Mouse (Mus musculus): ENCODE results near the gene Ppargc1a. TPM values are rescaled to one million over a fixed set of nuclear protein-coding genes. Genes with fewer than 3 reads are reported as not detected.
A peak's percentile ranks its signal among the peaks of the same experiment; 100 is the strongest.

The Ppargc1a gene
- polyA plus RNA-seq, 1 experiment from 2014 or later = 23.9 TPM

GRCm38 (mm10) chr5:51439773-51440172, 127.8 kb downstream of the Ppargc1a start:
- H3K36me3 ChIP-seq = no peaks in the 10 kb centered on the region
- no peak overlapping the region for H3K27ac ChIP-seq (replicated peaks)
- no peak for ATAC-seq (ENCODE audit: low FRiP score, low read depth)
- H3K4me2 ChIP-seq = no peak overlapping the region
- H3K4me1 ChIP-seq (replicated peaks) = no peaks in the 10 kb centered on the region
- no peak overlapping the region for H3K4me3 ChIP-seq
- H3K9me3 ChIP-seq = no peaks in the 10 kb centered on the region
- 54% methylated on average over 4 of the region's 4 CpGs for WGBS
- no peak overlapping the region for H3K9ac ChIP-seq
- H3K27me3 ChIP-seq = no peaks in the 10 kb centered on the region

DNA sequence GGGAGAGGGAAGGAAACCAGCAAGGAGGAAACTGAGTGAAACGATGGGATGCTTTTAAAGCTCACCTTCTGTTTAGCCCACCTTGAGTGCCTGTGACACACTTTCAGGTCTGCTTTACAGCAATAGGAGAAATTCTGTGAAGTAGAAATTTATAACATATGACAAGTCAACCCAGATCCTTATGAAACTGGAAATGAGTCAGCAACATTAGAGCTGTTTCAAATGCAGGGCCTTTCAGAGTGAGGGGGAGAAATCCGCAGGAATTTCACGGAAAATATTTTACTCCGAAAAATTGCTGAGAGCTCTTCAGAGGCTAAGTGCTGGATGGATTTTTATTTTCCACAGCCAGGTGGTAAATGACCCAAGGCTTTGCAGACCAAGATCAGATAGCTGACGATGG, 133.6 kb downstream of the Ppargc1a start:
- no peak overlapping the region for H3K27ac ChIP-seq (replicated peaks)
- H3K9me3 ChIP-seq = no peaks in the 10 kb centered on the region
- ATAC-seq (ENCODE audit: low FRiP score, low read depth) = no peak
- H3K9ac ChIP-seq = no peak overlapping the region
- no peak overlapping the region for H3K4me2 ChIP-seq
- no peaks in the 10 kb centered on the region for H3K36me3 ChIP-seq
- no peaks in the 10 kb centered on the region for H3K27me3 ChIP-seq
- no peaks in the 10 kb centered on the region for H3K4me1 ChIP-seq (replicated peaks)
- H3K4me3 ChIP-seq = no peak overlapping the region
- 95% methylated on average over 5 of the region's 5 CpGs for whole genome bisulfite sequencing

GRCm38 (mm10) chr5:51432532-51432931, 135.0 kb downstream of the Ppargc1a start:
- H3K4me2 ChIP-seq = no peak overlapping the region
- no peak overlapping the region for H3K27ac ChIP-seq (replicated peaks)
- no peak for ATAC-seq (ENCODE audit: low FRiP score, low read depth)
- no peak overlapping the region for H3K9ac ChIP-seq
- H3K4me1 ChIP-seq (replicated peaks) = no peaks in the 10 kb centered on the region
- no peaks in the 10 kb centered on the region for H3K27me3 ChIP-seq
- H3K4me3 ChIP-seq = no peak overlapping the region
- no peaks in the 10 kb centered on the region for H3K9me3 ChIP-seq
- WGBS = 96% methylated on average over 2 of the region's 2 CpGs
- H3K36me3 ChIP-seq = no peaks in the 10 kb centered on the region

- no peaks in the 10 kb centered on the region for H3K9me3 ChIP-seq
- 69% methylated on average over 4 of the region's 4 CpGs for WGBS
- no peak overlapping the region for H3K27ac ChIP-seq (replicated peaks)
- H3K9ac ChIP-seq = no peak overlapping the region
- H3K36me3 ChIP-seq = no peaks in the 10 kb centered on the region
- H3K27me3 ChIP-seq = no peaks in the 10 kb centered on the region
- no peak for ATAC-seq (ENCODE audit: low FRiP score, low read depth)
- H3K4me2 ChIP-seq = no peak overlapping the region
- no peaks in the 10 kb centered on the region for H3K4me1 ChIP-seq (replicated peaks)
- no peak overlapping the region for H3K4me3 ChIP-seq
Measured at GRCm38 (mm10) chr5:51432031-51432430, 135.5 kb downstream of the Ppargc1a start.

DNA sequence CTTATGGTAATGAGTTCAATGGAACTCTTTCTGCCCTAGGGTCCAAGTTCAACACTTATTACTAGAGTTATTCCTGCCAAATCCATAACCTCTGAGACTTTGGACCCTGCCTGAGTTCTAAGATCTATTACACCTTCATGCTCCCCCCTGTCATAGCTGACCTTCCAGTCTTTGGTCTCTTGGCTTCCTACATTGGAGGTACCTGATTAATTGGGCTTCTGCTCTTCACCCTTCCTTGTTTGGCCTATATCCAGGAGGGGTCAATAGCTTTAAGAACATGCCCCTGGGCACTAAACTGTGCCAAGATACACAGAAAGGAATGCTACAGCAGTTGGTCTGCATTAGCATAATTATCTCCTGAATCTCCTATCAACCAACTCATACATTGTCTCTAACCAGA, 141.1 kb downstream of the Ppargc1a start:
- H3K4me3 ChIP-seq = no peak overlapping the region
- no peaks in the 10 kb centered on the region for H3K36me3 ChIP-seq
- no peak overlapping the region for H3K9ac ChIP-seq
- no peaks in the 10 kb centered on the region for H3K9me3 ChIP-seq
- H3K4me1 ChIP-seq (replicated peaks) = no peaks in the 10 kb centered on the region
- no peak overlapping the region for H3K27ac ChIP-seq (replicated peaks)
- no peaks in the 10 kb centered on the region for H3K27me3 ChIP-seq
- ATAC-seq (ENCODE audit: low FRiP score, low read depth) = no peak
- no peak overlapping the region for H3K4me2 ChIP-seq

GRCm38 (mm10) chr5:51416377-51416776, 151.1 kb downstream of the Ppargc1a start:
- Histone ChIP-seq H3K4me1 (replicated peaks) (peaks cover 9% of the 10 kb centered on the region), H3K27me3 (no peaks in the 10 kb centered on the region), H3K9me3 (no peaks in the 10 kb centered on the region), H3K4me3 (no peak overlapping the region), H3K4me2 (no peak overlapping the region), H3K36me3 (no peaks in the 10 kb centered on the region), H3K27ac (replicated peaks) (no peak overlapping the region), H3K9ac (no peak overlapping the region)
- WGBS = 80% methylated on average over 7 of the region's 7 CpGs
- ATAC-seq (ENCODE audit: low FRiP score, low read depth) = no peak

GRCm38 (mm10) chr5:51415456-51415855, 152.1 kb downstream of the Ppargc1a start:
- WGBS = 81% methylated on average over 2 of the region's 2 CpGs
- no peak overlapping the region for H3K4me2 ChIP-seq
- no peak overlapping the region for H3K27ac ChIP-seq (replicated peaks)
- H3K4me1 ChIP-seq (replicated peaks) = peaks cover 9% of the 10 kb centered on the region
- H3K9ac ChIP-seq = no peak overlapping the region
- H3K4me3 ChIP-seq = no peak overlapping the region
- H3K9me3 ChIP-seq = no peaks in the 10 kb centered on the region
- no peaks in the 10 kb centered on the region for H3K27me3 ChIP-seq
- no peaks in the 10 kb centered on the region for H3K36me3 ChIP-seq
- ATAC-seq (ENCODE audit: low FRiP score, low read depth) = no peak

DNA sequence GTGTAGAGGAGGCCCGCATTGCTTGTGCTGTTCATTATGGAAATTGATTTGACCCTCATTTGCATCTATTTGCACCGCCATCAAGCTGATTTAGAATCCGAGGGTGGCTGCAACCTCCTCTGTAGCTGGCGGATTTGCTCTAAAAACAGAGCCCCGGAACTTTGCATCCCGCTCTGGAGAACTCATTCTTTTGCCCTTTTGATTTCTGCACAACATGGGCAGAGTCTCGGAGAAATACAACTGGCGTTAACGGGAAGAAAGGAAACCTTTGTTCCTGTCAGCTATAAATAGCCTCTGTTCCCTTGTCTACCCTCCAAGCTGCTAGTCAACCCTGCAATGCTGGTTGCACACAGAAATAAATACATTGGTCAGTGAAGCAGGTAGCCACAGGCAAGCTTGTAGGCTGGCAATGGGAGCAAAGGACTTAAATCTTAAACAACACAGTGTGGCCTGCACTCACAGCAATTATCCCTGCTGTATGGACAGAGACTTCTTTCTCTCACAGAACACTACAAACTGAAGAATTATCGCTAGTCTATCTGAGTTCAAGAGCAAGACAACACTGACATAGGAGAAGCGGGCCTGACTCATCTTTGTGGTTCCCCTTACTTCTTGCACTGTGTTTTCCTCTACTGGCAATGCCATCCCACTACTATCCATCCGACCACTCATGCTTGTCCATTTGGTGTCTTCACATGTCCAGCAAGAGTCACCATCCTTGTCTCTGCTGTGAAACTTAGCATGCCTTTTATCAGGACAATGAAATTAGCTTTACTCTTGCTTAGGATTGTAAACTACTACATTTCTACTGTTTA, 155.0 kb downstream of the Ppargc1a start:
- Histone ChIP-seq H3K4me2 (peak overlapping the region; percentile 34), H3K9me3 (no peaks in the 10 kb centered on the region), H3K4me1 (replicated peaks) (peaks cover 9% of the 10 kb centered on the region), H3K27ac (replicated peaks) (0 out of 2 replicates have a peak overlapping the region, but pooled peaks have one; percentile 42), H3K27me3 (no peaks in the 10 kb centered on the region), H3K9ac (no peak overlapping the region), H3K36me3 (no peaks in the 10 kb centered on the region), H3K4me3 (no peak overlapping the region)
- WGBS = 25% methylated on average over 12 of the region's 12 CpGs
- peak; percentile 34; the same call in 1 of the 2 replicates for ATAC-seq (ENCODE audit: low FRiP score, low read depth)

- Histone ChIP-seq H3K4me3 (no peak overlapping the region), H3K27me3 (no peaks in the 10 kb centered on the region), H3K4me2 (no peak overlapping the region), H3K9me3 (no peaks in the 10 kb centered on the region), H3K4me1 (replicated peaks) (peaks cover 9% of the 10 kb centered on the region), H3K9ac (no peak overlapping the region), H3K27ac (replicated peaks) (no peak overlapping the region), H3K36me3 (no peaks in the 10 kb centered on the region)
- WGBS = 53% methylated on average over 1 of the region's 1 CpGs
- ATAC-seq (ENCODE audit: low FRiP score, low read depth) = no peak
Measured at GRCm38 (mm10) chr5:51410006-51410405, 157.5 kb downstream of the Ppargc1a start.

DNA sequence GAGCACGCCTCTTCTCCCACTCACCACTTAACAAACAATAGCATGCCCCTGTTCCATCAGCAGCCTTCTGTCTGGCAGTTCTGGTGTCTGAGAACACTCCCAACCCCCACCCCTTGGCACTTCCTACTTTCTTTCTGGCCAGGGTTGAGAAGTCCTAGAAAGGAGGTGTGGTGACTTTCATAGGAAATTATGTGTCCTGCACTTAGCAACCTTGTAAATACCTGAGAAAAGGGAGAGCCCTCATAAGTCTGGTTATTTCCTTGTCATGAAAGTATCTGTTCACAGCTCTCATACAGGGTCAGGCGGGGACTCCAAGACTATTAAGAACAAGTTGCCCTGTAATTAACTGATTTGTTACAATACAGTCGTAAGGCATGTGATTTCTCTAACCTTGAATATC, 161.1 kb downstream of the Ppargc1a start:
- no peaks in the 10 kb centered on the region for H3K4me1 ChIP-seq (replicated peaks)
- no peaks in the 10 kb centered on the region for H3K36me3 ChIP-seq
- no peaks in the 10 kb centered on the region for H3K27me3 ChIP-seq
- H3K27ac ChIP-seq (replicated peaks) = no peak overlapping the region
- ATAC-seq (ENCODE audit: low FRiP score, low read depth) = no peak
- no peak overlapping the region for H3K9ac ChIP-seq
- no peak overlapping the region for H3K4me2 ChIP-seq
- 76% methylated on average over 3 of the region's 3 CpGs for WGBS
- no peaks in the 10 kb centered on the region for H3K9me3 ChIP-seq
- H3K4me3 ChIP-seq = no peak overlapping the region

Measured in hindbrain, embryonic 15.5 days (tissue).